ENCODE assay signal across 23 mouse cellular contexts in genomic region chr19:9100297-9101061, GRCm38 (mm10). TPM values are rescaled to one million over a fixed set of nuclear protein-coding genes. Genes with fewer than 3 reads are reported as not detected.
DNase-seq lines count a peak whose midpoint lies in the region; ATAC-seq lines count a peak whose summit lies in the region.
"Had no signal": no experiment of that assay in that cellular context is flagged by ENCODE, and none has a peak within 500 bp of the region (broad histone marks: within the 10 kb centered on the region; RNA-seq: fewer than 3 reads in every experiment).

No protein-coding gene starts in this region.

- no peak overlapping the region for H3K4me3 ChIP-seq in forebrain, embryonic 11.5 days (ENCODE audit: low read depth, low read length)
- no peak overlapping the region for H3K4me3 ChIP-seq in forebrain, embryonic 13.5 days
- H3K4me3 ChIP-seq: heart, embryonic 15.5 days; hindbrain, embryonic 12.5 days; kidney, embryonic 15.5 days; midbrain, embryonic 12.5 days; myocyte; neural tube, embryonic 15.5 days had no signal

- peak; percentile 29 for DNase-seq in forebrain, embryonic 11.5 days (ENCODE audit: low spot score)
- peak; percentile 6 for DNase-seq in retina, postnatal 1 day
- no peak for DNase-seq in retina, embryonic 14.5 days (ENCODE audit: low spot score)
- peak; percentile 59 to 72 for DNase-seq in adrenal gland, postnatal 36 days
- no peak for DNase-seq in frontal cortex, postnatal 36 days (ENCODE audit: low spot score in 2 of 2)
- DNase-seq in heart, adult 9 months (ENCODE audit: low spot score in 2 of 2), result no peak
- DNase-seq in cerebellum, adult 9-10 months, result no peak
- DNase-seq: cerebellum, postnatal 10 days; liver, postnatal 0 days; thymus, postnatal 4 days had no signal

- no peaks in the 10 kb centered on the region for H3K4me1 ChIP-seq in forebrain, embryonic 11.5 days (replicated peaks; ENCODE audit: control insufficient read depth, insufficient read depth, low read length)
- no peaks in the 10 kb centered on the region for H3K4me1 ChIP-seq in forebrain, embryonic 13.5 days
- H3K4me1 ChIP-seq: heart, embryonic 15.5 days; hindbrain, embryonic 12.5 days; kidney, embryonic 15.5 days; midbrain, embryonic 12.5 days; neural tube, embryonic 15.5 days had no signal

- H3K9me3 ChIP-seq in forebrain, embryonic 11.5 days (ENCODE audit: control insufficient read depth, low read length), result no peaks in the 10 kb centered on the region
- no peaks in the 10 kb centered on the region for H3K9me3 ChIP-seq in forebrain, embryonic 13.5 days (replicated peaks)
- H3K9me3 ChIP-seq: heart, embryonic 15.5 days; hindbrain, embryonic 12.5 days; kidney, embryonic 15.5 days; midbrain, embryonic 12.5 days; neural tube, embryonic 15.5 days had no signal

- H3K9ac ChIP-seq in forebrain, embryonic 11.5 days (ENCODE audit: low read length), result no peak overlapping the region
- H3K9ac ChIP-seq in forebrain, embryonic 13.5 days, result no peak overlapping the region
- H3K9ac ChIP-seq: heart, embryonic 15.5 days; hindbrain, embryonic 12.5 days; kidney, embryonic 15.5 days; liver, postnatal 0 days; midbrain, embryonic 12.5 days; neural tube, embryonic 15.5 days had no signal

- H3K27ac ChIP-seq in forebrain, embryonic 11.5 days (ENCODE audit: low read depth, low read length), result no peak overlapping the region
- H3K27ac ChIP-seq in forebrain, embryonic 13.5 days, result no peak overlapping the region
- H3K27ac ChIP-seq: heart, embryonic 15.5 days; hindbrain, embryonic 12.5 days; kidney, embryonic 15.5 days; macrophage; midbrain, embryonic 12.5 days; neural tube, embryonic 15.5 days had no signal

- H3K27me3 ChIP-seq in forebrain, embryonic 11.5 days (ENCODE audit: control insufficient read depth, insufficient read depth, low read length), result no peaks in the 10 kb centered on the region
- no peaks in the 10 kb centered on the region for H3K27me3 ChIP-seq in forebrain, embryonic 13.5 days
- H3K27me3 ChIP-seq: heart, embryonic 15.5 days; hindbrain, embryonic 12.5 days; kidney, embryonic 15.5 days; midbrain, embryonic 12.5 days; neural tube, embryonic 15.5 days had no signal

- 88% methylated on average over 17 of the region's 17 CpGs for WGBS in forebrain, embryonic 11.5 days
- WGBS in forebrain, embryonic 13.5 days, result 89% methylated on average over 17 of the region's 17 CpGs

- no peaks in the 10 kb centered on the region for H3K36me3 ChIP-seq in forebrain, embryonic 11.5 days (ENCODE audit: control insufficient read depth, insufficient read depth, low read length)
- H3K36me3 ChIP-seq in forebrain, embryonic 13.5 days (ENCODE audit: poor library complexity, severe bottlenecking), result no peaks in the 10 kb centered on the region
- H3K36me3 ChIP-seq: heart, embryonic 15.5 days; hindbrain, embryonic 12.5 days; kidney, embryonic 15.5 days; midbrain, embryonic 12.5 days; neural tube, embryonic 15.5 days had no signal

- ATAC-seq in forebrain, embryonic 11.5 days (replicated peaks; ENCODE audit: low FRiP score), result no peak
- no peak for ATAC-seq in forebrain, embryonic 13.5 days
- ATAC-seq: intestine, embryonic 16.5 days; liver, postnatal 0 days had no signal

- no peak overlapping the region for H3K4me2 ChIP-seq in forebrain, embryonic 11.5 days (ENCODE audit: low read depth, low read length, severe bottlenecking)
- no peak overlapping the region for H3K4me2 ChIP-seq in forebrain, embryonic 13.5 days
- H3K4me2 ChIP-seq: heart, embryonic 15.5 days; hindbrain, embryonic 12.5 days; kidney, embryonic 15.5 days; midbrain, embryonic 12.5 days; neural tube, embryonic 15.5 days had no signal

RNA-seq across cellular contexts. Expression of gene Scgb1a1, which starts 12.7 kb away (rescaled TPM):
- polyA plus RNA-seq in forebrain, embryonic 11.5 days (2014; fragmentation: Nextera tagmentation; extraction: Ambion mirVana), result not detected in 2 replicates
- not detected in 2 replicates for polyA plus RNA-seq in forebrain, embryonic 13.5 days (2015; fragmentation: Nextera tagmentation; extraction: Ambion mirVana)
- total RNA-seq in adrenal gland, postnatal 36 days (2021), result not detected
- total RNA-seq: layer of hippocampus, postnatal 25 days; left cerebral cortex, postnatal 14 days had no signal
- polyA plus RNA-seq: embryonic facial prominence, embryonic 14.5 days; hindbrain, embryonic 12.5 days; intestine, embryonic 16.5 days; kidney, embryonic 15.5 days; limb, embryonic 14.5 days; macrophage; midbrain, embryonic 12.5 days; myocyte; neural tube, embryonic 15.5 days had no signal

RNA-seq across cellular contexts. Expression of gene Asrgl1, which starts 35.0 kb away (rescaled TPM):
- 22.7 and 25.3 TPM in 2 replicates for polyA plus RNA-seq in forebrain, embryonic 11.5 days (2014; fragmentation: Nextera tagmentation; extraction: Ambion mirVana)
- 28.7 and 29.4 TPM in 2 replicates for polyA plus RNA-seq in forebrain, embryonic 13.5 days (2015; fragmentation: Nextera tagmentation; extraction: Ambion mirVana)
- total RNA-seq in adrenal gland, postnatal 36 days (2021), result 10 to 100 TPM; 10.7 to 11.7 TPM

Comparison
In these comparisons a context has a peak if more than half of its experiments do, and no peak if none do; other contexts are left out.
1. DNase-seq: peak in forebrain, embryonic 11.5 days (single experiment), retina, postnatal 1 day (single experiment) and adrenal gland, postnatal 36 days (2 of 2); none in retina, embryonic 14.5 days (single experiment), frontal cortex, postnatal 36 days (0 of 2), heart, adult 9 months (0 of 2) and cerebellum, adult 9-10 months (single experiment).